Mouse (Mus musculus): Measurements from ENCODE around the gene Fads3.

GRCm38 (mm10) chr19:10042816-10043215 is 1.4 kb downstream of the Fads3 start:
- TF ChIP-seq POLR2A (IDR thresholded peaks at IDR 0.05; ENCODE audit: borderline replicate concordance, control insufficient read depth, low read depth, low read length) (no peak), CTCF (IDR thresholded peaks at IDR 0.05; ENCODE audit: control insufficient read depth, insufficient read depth, low read length) (no peak)
